Mouse (Mus musculus) B cell, adult 62 days (primary cell): ENCODE results near the gene 4933428G20Rik. TPM values are rescaled to one million over a fixed set of nuclear protein-coding genes. Genes with fewer than 3 reads are reported as not detected.

Experiments
- total RNA-seq: library from RNA; stranded (reverse); gene quantifications from 4 replicates; pipeline ENCODE4 v1.2.4, GENCODE M21; 2023

Gene 4933428G20Rik
- not detected in 4 replicates for total RNA-seq

DNA sequence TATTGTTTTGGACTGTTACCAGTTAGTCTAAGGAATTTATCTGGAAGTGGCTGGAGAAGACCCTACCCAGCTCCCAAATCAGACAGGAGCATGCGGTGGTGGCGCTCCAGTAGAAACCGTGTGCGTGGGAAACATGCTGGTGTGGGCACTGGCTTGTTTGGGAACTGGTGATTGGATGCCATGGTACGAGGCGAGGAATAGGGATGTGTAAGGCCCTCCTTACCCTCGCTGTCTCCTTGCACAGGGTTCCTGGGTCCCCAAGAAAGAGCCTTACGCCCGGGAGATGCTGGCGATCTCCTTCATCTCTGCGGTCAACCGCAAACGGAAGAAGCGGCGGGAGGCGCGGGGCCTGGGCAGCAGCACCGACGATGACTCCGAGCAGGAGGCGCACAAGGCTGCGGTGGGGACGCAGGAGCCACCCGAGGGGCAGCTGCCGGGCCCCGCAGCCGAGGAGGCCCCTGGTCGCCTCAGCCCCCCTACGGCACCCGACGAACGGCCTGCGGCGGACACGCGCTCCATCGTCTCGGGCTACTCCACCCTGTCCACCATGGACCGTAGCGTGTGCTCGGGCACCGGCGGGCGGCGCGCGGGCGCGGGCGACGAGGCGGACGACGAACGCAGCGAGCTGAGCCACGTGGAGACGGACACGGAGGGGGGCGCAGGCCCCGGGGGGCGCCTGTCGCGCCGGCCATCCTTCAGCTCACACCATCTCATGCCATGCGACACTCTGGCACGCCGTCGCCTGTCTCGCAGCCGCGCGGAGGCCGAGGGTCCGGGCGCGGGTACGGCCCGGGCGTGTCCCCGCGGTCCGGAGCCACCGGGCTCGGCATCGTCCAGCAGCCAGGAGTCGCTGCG lies at the start of gene 4933428G20Rik:
Gene 4933428G20Rik (minus strand): TSS at position 476 of the 855 bp plus-strand sequence.

Other genes starting within 250 kb of the 4933428G20Rik start
- 56.4 to 68.3 TPM (median 60.4 TPM) in 4 replicates for gene Npepps, start 219.7 kb downstream of the 4933428G20Rik start, total RNA-seq
- gene Mrpl45, start 184.6 kb downstream of the 4933428G20Rik start, total RNA-seq: 15.7 to 18.3 TPM (median 16.7 TPM) in 4 replicates
- gene Gpr179, start 148.3 kb downstream of the 4933428G20Rik start, total RNA-seq: 0.17 TPM in 1 of 4 replicates, not detected in the others
- 18.9 to 24.6 TPM (median 22.4 TPM) in 4 replicates for gene Socs7, start 137.8 kb downstream of the 4933428G20Rik start, total RNA-seq
- gene Arhgap23, start 84.8 kb downstream of the 4933428G20Rik start, total RNA-seq: 0.27 to 0.75 TPM (median 0.46 TPM) in 4 replicates
- 0.12 to 0.26 TPM in 2 of 4 replicates, not detected in the others for gene Srcin1, start 75.8 kb upstream of the 4933428G20Rik start, total RNA-seq
- gene Epop, start 129.4 kb upstream of the 4933428G20Rik start, total RNA-seq: 4.9 to 7.8 TPM (median 6.5 TPM) in 4 replicates
- gene Mllt6, start 163.1 kb upstream of the 4933428G20Rik start, total RNA-seq: 167 to 190 TPM (median 180 TPM) in 4 replicates
- gene Cisd3, start 185.5 kb upstream of the 4933428G20Rik start, total RNA-seq: 38.5 to 56.3 TPM (median 49.8 TPM) in 4 replicates
- 0.24 to 1.0 TPM (median 0.76 TPM) in 3 of 4 replicates, not detected in the other for gene Pcgf2, start 200.2 kb upstream of the 4933428G20Rik start, total RNA-seq
- 103 to 111 TPM (median 110 TPM) in 4 replicates for gene Psmb3, start 203.1 kb upstream of the 4933428G20Rik start, total RNA-seq
- gene Pip4k2b, start 244.4 kb upstream of the 4933428G20Rik start, total RNA-seq: 55.7 to 60.9 TPM (median 58.7 TPM) in 4 replicates